Mouse (Mus musculus): ENCODE results near the gene Timd2.
"Not testable (repeated sequence)": the region's sequence is repeated elsewhere in the genome, so short reads cannot be mapped to it uniquely, and the experiment has no call there.

Timd2 gene

DNA sequence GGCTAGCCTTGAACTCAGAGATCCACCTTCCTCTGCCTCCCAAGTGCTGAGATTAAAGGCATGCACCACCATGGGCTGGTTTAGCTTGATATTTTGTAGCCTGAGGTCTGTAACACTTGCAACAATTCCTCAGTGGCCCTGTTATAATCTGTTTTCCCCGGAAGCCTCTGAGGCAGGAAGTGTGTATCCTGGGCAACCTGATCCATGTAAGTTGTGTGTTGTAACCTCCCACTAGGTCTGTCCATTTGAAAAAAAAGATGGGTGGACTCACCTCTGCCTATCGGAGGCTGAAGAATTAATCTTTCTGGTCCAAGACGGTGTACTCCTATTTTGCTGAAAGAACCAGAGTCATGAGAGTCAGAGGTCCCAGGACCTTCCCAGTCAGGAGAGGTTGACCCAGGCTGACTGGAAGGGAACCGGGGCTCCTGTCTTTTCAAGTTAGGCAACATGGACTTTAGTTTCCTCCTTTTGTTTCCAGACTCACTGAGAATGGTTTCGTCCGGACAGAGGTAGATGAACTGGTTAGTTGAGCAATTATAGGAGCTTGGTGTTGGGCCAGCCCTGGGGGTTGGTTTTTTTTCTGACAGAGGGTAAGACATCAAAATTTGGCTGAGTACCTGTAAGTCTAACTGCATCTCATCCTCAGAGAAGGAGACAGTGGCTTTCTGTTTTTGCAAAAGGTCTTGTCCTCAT, at the start of gene Timd2:
Gene Timd2, minus strand, starts transcription at position 398 of the 693 bp plus-strand sequence.
- no peak for DNase-seq (ENCODE audit: inconsistent ontology term)

DNA sequence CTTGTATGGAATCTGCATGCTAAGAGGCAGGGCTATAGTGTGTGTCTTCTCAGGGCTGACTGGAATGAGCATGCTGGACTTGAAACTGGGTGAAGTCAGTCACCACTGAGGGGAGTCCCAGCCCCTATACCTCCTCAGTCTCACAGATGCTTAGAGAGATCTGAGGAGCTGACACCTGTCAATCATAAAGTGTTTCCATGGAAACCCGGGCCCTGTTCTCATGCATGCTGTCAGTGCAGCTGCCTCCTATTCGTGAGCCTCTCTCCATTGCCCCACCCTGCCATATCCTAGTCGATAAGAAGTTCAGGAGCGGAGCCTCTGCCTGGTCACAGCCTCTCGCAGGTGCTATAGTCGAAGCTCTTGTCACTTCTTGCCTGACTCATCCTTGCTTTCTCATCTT, 48.9 kb upstream of the Timd2 start:
- not testable (repeated sequence) for DNase-seq (ENCODE audit: inconsistent ontology term)

DNA sequence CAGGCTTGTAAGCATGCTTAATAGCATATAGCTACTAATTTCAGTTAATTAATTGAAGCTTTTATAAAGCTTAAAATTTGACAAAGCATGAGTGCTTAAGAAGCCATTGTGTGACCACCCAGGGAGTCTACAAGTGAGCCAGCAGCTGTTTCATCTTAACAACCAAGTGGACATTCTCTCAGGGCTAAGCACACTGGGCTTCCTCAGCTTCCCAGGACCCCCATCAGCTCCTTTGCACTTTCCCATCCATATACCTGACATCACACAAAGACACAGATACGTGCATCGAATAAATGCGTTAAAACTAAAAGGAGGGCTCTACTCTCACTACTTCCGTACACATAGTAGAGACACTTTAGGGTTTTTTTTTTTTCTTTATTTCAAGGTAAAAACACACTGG, 47.8 kb upstream of the Timd2 start:
- DNase-seq (ENCODE audit: inconsistent ontology term) = no peak

DNA sequence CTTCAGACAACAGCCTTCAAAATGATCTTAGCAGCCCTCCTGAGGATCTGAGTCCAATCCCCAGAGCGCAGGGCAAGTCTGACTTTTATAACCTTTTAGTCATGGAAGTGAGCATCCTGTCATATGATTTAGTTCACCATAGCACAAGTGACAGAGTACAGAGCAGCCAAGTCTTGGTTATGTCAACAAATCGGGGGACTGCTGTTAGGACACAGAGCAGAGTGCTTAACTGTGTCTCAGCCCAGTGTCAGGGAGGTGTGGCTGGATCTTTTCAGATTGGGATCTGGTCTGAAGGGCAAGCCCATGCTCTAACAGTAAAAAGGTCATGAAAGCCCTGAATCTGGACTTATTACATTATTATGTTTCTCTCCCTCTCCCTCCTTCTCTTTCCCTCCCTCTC, 46.8 kb upstream of the Timd2 start:
- no peak for DNase-seq (ENCODE audit: inconsistent ontology term)

DNA sequence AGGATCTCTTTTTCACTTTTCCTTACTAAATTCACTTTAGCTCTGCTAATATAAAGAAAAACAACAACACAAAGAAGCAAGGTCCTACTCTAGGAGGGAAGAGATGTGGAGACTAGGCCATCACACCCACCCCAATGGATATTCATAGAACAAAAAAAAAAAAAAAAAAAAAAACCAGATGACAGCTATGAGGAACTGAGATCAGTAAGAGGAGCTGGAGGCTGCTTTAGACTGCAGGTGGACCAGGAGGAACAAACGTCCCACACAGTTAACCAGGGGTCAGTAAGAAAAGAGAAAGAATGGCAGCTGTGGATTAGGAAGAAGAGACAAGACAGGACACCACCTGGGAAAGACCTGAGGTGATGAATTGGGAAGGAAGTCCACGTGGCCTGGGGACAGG, 41.1 kb upstream of the Timd2 start:
- DNase-seq (ENCODE audit: inconsistent ontology term) = no peak

DNA sequence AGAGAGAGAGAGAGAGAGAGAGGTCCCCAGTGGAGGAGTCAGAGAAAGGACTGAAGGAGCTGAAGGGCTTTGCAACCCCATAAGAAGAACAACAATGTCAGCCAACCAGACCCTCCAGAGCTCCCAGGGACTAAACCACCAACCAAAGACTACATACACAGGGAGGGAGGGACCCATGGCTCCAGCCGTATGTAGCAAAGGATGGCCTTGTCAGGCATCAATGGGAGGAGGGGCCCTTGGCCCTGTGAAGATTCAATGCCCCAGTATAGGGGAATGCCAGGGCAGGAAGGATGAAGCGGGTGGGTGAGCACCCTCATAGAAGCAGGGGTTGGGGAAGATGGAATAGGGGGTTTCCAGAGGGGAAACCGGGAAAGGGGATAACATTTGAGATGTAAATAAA, 34.9 kb upstream of the Timd2 start:
- no peak for DNase-seq (ENCODE audit: inconsistent ontology term)

DNA sequence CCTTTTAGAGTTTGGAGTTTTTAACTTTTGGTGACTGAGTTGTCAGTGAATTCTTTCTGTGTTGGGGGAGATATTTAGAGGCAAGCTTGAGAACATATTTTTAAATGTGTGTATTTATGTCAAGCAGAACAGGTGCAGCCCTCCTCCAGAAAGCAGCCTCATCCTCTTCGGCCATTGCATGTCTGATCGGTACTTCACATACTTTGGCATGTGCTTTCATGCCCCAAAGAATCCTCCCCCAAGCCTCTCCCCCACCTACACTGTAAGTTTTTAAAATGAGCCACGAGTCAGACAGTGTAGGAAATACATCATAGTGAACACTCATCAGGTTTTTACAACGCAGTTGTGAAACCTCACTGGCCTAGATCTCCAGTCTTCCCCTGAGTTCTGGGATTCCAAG, 34.0 kb upstream of the Timd2 start:
- DNase-seq (ENCODE audit: inconsistent ontology term) = no peak

DNA sequence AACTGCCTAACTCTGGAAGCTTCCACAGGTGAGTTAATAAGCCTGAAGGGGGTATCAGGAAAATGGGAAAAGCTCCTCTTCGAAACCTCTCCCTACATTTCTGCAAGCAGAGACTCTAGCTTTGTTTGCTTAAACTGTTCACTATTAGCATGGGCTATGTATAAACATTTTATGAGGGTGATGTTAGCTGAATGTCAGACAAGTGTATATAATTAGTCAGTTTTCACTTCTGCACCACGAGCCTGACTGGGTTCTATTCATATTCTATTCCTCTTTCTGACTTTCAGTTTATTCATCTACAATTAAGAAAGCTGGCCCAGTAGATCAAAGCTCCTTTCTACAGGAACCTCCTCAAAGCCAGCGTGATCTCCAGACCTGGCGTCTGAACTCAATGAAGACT, 32.6 kb upstream of the Timd2 start:
- DNase-seq (ENCODE audit: inconsistent ontology term) = no peak

DNA sequence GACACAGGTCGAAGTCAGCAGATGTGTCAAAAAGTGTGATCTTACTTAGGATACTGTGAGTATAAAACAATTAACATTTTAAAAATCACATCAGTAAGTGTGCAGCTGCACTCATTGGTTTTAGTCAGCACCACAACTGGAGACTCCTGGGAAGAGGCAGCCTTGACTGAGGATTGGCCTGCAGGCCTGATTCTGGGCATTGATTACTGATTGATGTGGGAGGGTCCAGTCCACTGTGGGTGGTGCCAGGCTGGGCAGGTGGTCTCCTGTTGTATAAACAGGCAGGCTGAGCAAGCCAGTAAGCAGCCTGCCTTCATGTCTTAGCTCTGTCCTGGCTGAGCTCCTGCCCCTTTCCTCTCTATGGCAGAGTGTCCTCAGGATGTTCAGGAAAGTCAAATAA, 28.2 kb upstream of the Timd2 start, which contains the start of gene Havcr1:
Gene Havcr1, plus strand, starts transcription at position 5 of the 400 bp plus-strand sequence.
- not testable (repeated sequence) for DNase-seq (ENCODE audit: inconsistent ontology term)

DNA sequence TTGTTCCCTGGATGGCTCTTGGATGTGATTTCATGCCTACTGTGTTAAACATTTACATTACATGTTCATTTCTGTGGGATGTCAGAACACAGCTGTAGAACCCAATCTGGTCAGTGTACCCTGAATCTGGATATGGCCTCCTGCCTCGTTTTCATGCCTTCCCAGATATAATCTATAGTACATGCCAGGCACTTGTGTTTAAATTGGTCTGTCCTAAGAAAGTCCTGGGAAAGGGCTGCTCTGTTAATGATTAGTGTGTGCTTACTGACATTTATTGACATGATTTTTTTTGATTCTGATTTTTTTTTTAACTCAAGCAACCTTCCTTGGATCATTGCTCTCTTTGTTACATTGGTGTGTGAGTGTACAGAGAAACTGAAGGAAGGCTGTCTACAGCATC, 27.8 kb upstream of the Timd2 start:
- DNase-seq (ENCODE audit: inconsistent ontology term) = no peak

DNA sequence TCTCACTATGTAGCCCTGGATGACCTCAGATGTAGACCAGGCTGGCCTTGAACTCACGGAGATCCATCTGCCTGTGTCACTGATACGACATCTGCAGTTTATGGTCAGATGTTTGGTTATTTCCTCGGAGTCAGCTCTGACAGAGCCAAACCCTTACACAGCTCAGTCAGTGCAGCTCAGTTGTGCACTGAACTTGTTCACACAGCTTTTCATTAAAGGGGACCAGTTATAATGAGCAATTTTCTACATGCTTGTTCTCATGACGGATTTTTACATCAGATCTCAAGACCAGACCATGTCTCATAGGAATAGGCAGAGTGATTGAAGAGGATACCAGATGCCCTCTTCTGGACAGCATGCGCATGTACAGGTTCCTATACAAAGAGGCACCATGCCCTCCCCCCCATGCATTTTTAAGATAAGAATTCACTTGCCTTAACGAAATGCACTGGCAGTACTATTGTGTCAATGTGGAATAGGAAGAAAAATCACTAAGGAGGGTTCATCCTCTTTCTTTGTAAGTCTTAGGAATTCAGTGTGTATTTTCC, 26.5 kb upstream of the Timd2 start:
- peak; percentile 27 for DNase-seq (ENCODE audit: inconsistent ontology term)

DNA sequence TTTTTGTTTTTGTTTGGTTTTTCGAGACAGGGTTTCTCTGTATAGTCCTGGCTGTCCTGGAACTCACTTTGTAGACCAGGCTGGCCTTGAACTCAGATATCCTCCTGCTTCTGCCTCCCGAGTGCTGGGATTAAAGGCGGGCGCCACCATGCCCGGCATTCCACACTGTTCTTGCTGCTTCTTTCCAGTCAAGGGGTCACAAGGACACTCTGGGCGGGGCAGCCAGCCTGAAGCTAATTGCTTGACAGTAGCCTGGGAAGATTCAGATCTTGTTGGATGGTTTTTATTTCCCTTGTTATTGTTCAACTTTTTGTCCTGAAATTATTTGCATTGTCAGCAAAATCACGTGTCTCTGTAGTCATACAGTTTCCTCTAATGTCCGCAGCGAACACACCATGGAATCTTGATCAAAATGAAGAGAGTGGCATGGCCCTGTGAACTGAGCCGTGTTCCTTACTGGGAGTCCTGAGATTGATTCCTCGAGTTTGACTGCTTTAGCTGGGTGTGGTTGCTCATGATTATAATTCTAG, 24.7 kb upstream of the Timd2 start:
- DNase-seq (ENCODE audit: inconsistent ontology term) = no peak

DNA sequence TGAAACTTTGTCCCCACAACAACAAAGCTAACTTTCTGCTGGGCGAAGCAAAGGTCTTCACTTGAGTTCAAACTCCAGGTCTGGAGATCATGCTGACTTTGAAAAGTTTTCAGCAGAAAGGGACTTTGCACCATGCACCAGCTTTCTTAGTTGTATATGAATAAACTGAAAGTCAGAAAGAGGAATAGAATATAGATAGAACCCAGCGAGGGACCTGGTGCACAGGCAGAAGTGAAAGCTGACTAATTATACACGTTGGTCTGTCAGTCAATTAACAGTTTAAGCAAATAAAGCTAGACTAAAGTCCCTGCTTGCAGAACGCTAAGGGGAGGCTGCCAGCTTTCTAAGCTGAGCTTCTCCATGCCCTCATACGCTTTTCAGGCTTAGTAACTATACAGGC, 8.0 kb downstream of the Timd2 start:
- DNase-seq (ENCODE audit: inconsistent ontology term) = no peak

DNA sequence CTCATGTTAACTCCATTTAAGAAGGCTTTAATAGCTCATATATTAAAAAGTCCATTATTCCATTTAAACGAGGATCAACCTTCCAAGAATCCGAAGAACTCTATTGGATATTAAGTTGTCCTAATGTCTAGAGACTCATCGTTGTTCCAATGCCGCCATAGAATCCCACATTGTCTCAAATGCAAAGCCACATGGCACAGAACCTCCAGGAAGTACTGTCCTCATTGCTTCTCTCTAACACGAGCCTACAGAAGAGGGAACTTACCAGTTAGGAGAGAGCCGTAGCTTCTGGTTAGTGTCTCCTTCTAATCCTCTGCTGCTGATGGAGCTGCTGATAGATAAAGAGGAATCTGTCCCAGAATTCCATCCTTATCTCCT, 8.6 kb downstream of the Timd2 start:
- DNase-seq (ENCODE audit: inconsistent ontology term) = no peak

DNA sequence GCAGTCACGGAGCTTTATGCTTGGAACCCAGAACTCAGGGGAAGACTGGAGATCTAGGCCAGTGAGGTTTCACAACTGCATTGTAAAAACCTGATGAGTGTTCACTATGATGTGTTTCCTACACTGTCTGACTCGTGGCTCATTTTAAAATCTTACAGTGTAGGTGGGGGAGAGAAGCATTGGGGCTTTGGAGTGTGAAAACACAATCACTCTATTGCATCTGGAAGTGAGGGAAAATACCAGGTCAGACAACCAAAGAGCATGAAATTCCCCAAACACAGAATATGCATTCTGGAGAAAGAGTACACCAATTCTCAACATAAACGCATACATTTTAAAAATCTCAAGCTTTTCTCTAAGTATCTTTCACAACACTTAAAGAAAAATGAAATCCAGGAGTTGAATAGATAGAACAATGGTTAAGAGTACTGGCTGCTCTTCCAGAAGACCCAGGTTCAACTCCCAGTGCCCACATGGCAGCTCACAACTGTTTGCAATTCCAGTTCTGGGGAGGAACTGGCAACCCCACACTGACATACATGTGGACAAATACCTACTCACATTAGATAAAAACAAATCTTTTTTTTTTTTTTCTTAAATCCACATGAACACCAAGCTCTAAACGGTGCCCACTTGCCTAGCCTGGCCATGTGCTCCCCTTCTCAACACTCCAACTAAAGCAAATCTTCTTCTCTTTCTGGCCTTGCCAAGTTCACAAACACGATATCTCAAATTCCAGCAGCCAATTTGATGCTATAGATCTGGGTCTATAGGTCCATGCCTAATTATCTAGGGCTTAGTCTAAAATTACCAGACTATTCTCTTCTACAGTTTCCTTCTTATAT, 9.2 kb downstream of the Timd2 start:
- DNase-seq (ENCODE audit: inconsistent ontology term) = no peak

DNA sequence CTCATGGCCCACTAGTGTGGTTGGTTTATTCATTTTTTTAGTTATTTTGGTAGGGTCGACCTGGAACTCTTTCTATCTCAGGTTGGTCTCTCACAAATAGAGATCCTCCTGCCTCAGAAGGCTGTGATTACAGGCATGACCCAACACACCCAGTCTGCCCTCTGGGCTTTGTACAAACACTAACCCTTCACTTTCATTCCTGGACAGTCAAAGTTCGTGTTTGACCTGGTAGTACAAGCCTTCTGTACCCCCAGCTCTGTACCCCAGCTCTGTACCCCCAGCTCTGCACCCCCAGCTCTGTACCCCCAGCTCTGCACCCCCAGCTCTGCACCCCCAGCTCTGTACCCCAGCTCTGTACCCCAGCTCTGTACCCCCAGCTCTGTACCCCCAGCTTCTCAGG, 11.0 kb downstream of the Timd2 start:
- not testable (repeated sequence) for DNase-seq (ENCODE audit: inconsistent ontology term)

DNA sequence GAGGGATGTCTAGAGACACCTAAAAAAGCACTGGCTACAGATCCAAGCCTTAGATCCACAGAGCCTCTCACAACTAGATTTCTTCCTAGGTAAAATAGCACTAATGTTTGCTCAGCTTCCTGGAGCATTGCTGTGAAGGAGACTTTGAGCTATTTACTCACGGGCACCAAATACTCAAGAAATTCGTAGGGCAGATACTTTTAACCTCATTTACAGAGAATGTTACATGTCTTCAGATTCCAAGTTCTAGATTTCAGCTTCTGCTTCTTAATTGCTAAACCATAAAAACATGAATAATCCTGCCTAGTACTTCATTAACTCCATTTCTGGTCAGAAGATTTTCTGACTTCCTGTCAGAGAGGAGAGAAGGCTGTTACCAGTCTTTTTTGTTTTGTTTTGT, 16.7 kb downstream of the Timd2 start:
- no peak for DNase-seq (ENCODE audit: inconsistent ontology term)

DNA sequence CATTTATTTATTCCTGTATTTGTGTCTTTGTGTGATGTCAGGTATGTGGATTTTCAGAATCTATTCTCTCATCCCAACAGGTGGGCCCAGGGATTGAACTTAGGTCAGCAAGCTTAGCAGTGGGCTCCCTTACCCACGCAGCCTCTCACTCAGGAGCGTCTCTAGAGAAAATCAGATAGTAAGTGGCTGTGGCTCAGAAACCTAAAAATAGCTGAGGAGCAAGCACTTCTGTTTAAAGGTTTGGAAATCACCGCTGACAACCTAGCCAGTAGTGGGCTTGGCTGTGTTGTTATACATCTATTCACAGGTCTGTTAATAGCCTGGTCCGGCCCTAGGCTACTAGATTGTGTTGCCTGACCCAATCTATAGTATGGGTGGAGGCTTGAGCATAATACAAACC, 23.1 kb downstream of the Timd2 start:
- DNase-seq (ENCODE audit: inconsistent ontology term) = no peak

DNA sequence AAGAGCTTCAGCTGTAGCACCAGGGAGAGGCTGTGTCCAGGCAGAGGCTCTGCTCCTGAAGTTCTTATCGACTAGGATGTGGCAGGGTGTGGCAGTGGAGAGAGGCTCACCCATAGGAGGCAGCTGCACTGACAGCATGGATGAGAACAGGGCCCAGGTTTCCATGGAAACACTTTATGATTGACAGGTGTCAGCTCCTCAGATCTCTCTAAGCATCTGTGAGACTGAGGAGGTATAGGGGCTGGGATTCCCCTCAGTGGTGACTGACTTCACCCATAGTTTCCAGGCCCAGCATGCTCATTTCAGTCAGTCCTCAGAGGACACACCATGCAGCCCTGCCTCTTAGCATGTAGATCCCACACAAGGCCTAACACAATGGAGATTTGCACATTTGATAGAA, 24.0 kb downstream of the Timd2 start:
- DNase-seq (ENCODE audit: inconsistent ontology term) = no peak

DNA sequence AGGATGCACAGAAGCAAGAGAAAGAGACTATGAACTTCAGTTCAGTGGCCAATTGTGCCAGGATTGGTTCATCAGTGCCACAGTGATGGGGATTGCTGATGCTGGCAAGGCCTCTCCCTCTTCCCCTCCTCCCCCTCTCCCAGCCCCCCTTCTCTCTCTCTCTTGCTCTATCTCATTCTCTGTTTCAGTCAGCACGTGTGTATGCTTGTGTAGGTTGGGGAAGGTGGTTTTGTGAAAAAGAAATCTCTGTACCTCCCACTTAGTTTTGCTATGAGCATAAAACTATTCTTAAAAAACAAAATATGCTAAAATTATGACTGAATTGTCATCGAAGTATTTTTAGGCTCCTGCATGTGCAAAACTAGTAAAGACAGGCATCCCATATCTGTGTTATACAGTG, 38.9 kb downstream of the Timd2 start:
- no peak for DNase-seq (ENCODE audit: inconsistent ontology term)

DNA sequence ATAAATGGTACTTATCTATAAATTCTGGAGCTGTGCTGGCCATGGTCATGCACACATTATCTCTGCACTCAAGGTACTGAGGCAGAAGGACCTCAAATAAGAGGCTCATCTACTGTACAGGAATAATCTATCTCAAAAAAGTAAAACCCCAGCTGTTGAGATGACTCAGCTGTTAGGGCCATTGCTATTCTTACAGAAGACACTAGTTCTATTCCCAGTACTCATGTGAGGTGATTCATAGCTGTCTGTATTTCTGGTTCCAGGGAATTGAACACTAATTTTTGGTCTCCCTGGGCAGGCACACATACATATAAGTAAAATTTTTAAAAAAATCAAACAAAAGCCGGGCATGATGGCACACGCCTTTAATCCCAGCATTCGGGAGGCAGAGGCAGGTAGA, 39.8 kb downstream of the Timd2 start:
- no peak for DNase-seq (ENCODE audit: inconsistent ontology term)

DNA sequence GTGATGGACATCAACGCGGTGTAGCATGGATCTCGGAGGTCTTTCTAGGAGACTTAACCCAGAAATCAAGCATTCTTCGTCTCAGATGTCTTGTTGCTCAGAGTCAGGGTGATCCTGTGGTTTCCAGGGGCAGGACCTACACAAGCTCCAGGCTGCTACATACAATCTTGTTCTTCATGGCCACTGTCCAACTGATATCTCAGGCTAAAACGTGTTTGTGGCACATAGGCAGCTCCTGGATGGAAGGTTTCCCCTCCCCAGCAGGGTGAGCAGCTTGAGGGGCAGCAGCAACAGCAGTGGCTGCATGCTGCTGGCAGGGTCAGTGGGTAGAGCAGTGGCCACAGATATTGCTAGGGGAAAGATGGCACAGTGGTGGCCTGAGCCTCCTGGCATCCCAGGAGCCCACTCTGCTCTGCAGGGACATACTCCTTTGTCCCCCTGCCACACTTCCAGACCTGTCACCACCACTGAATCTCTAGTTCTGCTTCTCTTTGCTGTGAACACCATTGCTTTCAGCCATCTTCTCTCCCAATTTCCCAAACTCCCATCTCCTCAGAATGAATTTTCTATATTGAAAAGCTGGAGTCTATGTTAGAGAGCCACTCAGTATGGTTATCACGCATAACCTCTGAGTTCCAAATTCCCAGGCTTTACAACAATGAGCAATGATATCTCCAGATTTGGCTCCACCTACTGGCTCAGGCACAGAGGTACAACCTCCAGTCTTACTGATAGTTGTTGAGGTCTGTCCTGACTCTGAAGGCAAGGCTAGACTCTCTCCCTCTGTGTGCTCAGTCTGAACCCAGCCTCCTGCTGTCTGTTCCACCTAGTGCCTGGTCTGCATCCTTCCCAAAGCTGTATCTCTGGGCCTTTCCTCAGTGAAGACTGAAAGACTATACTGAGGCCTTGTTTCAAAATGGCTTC, 41.0 kb downstream of the Timd2 start:
- peak; percentile 9 for DNase-seq (ENCODE audit: inconsistent ontology term)
